Mouse (Mus musculus): ENCODE data around the gene Capn3.

- TF ChIP-seq CTCF (IDR thresholded peaks at IDR 0.05; ENCODE audit: low read depth) (no peak), EP300 (optimal IDR thresholded peaks at IDR 0.05) (no peak)
Observed at GRCm38 (mm10) chr2:120464732-120465396, 9.0 kb downstream of the Capn3 start.

Data from stomach, postnatal 0 days (tissue).